Mouse (Mus musculus) CH12.LX (cell line): ENCODE data around the gene Scgb1b30. TPM values are rescaled to one million over a fixed set of nuclear protein-coding genes. Genes with fewer than 3 reads are reported as not detected.
"Not testable (repeated sequence)": the region's sequence is repeated elsewhere in the genome, so short reads cannot be mapped to it uniquely, and the experiment has no call there.

Source experiments
- DNase-seq: peaks from one replicate; pipeline ENCODE4 v3.0.0-alpha.2; 2013; ENCODE audit errors: extremely low read depth
- H3K27ac ChIP-seq: 2 replicates; pipeline ENCODE4 v1.5.1; 2012; ENCODE audit warnings: low read depth, mild to moderate bottlenecking, control low read depth, moderate library complexity; ENCODE audit not compliant: insufficient read depth
- H3K27me3 ChIP-seq: replicated peaks from 2 replicates; pipeline ENCODE3; 2012; ENCODE audit warnings: inconsistent platforms
- H3K36me3 ChIP-seq, 2 experiments: replicated peaks in 1 of 2; 2 replicates each; pipeline versions ENCODE3 to v1.6.1; 2012; ENCODE audit warnings: inconsistent platforms in 1 of 2, low read length in 1 of 2, mild to moderate bottlenecking in 1 of 2, mixed read lengths in 1 of 2, moderate library complexity in 1 of 2; ENCODE audit not compliant: control insufficient read depth in 1 of 2, insufficient read depth in 1 of 2
- H3K4me1 ChIP-seq, 2 experiments: 2 replicates each; pipeline ENCODE4 v1.6.1; 2012; ENCODE audit warnings: inconsistent platforms in 1 of 2, moderate library complexity in 1 of 2; ENCODE audit not compliant: insufficient read depth in 2 of 2, control insufficient read depth in 1 of 2
- H3K4me2 ChIP-seq: 2 replicates; pipeline ENCODE4 v1.6.1; 2012; ENCODE audit warnings: low read depth, mild to moderate bottlenecking, control low read depth; ENCODE audit not compliant: poor library complexity, insufficient read depth, severe bottlenecking
- H3K4me3 ChIP-seq, 3 experiments: fragments of 150-350 bp in 1 of 3; sonication (generic) in 1 of 3; replicated peaks in 1 of 3; 2 replicates each; pipeline versions ENCODE3 to v1.5.1; 2011 to 2012; ENCODE audit warnings: low read depth in 2 of 3, low read length in 2 of 3, mild to moderate bottlenecking in 2 of 3, moderate library complexity in 2 of 3, control low read depth in 1 of 3, improper control_type of control experiment in 1 of 3, inconsistent platforms in 1 of 3, mixed read lengths in 1 of 3; ENCODE audit not compliant: poor library complexity in 1 of 3
- H3K79me2 ChIP-seq: replicated peaks from 2 replicates; pipeline ENCODE4 v1.6.1; 2012; ENCODE audit warnings: mild to moderate bottlenecking, moderate library complexity; ENCODE audit not compliant: control insufficient read depth, poor library complexity, insufficient read depth, severe bottlenecking; ENCODE audit errors: extremely low read depth
- H3K9ac ChIP-seq: 2 replicates; pipeline ENCODE4 v1.6.1; 2012; ENCODE audit warnings: low read depth, mild to moderate bottlenecking, control low read depth, moderate library complexity; ENCODE audit not compliant: insufficient read depth
- H3K9me3 ChIP-seq: replicated peaks from 2 replicates; pipeline ENCODE3; 2012; ENCODE audit warnings: low read length, inconsistent platforms, mixed read lengths
- CHD1 ChIP-seq: IDR thresholded peaks from 2 replicates; pipeline ENCODE4 v1.6.1; 2012; ENCODE audit warnings: low read depth, low read length, improper control_type of control experiment, inconsistent platforms
- CHD2 ChIP-seq: IDR thresholded peaks from 2 replicates; pipeline ENCODE4 v1.6.1; 2011; ENCODE audit warnings: low read length, improper control_type of control experiment
- CTCF ChIP-seq, 2 experiments: IDR thresholded peaks in 1 of 2; conservative IDR thresholded peaks in 1 of 2; 2 replicates each; pipeline ENCODE4 v1.5.1; 2011 to 2012; ENCODE audit warnings: low read depth in 2 of 2, low read length in 2 of 2, improper control_type of control experiment in 1 of 2, inconsistent platforms in 1 of 2, mild to moderate bottlenecking in 1 of 2, moderate library complexity in 1 of 2
- IRF4 ChIP-seq: IDR thresholded peaks from 2 replicates; pipeline ENCODE4 v1.6.1; 2014; ENCODE audit warnings: low read depth, mild to moderate bottlenecking, inconsistent platforms, low read length, improper control_type of control experiment
- JUN ChIP-seq: IDR thresholded peaks from 2 replicates; pipeline ENCODE4 v1.6.1; 2011; ENCODE audit warnings: low read depth, mild to moderate bottlenecking, low read length, improper control_type of control experiment, moderate library complexity; ENCODE audit not compliant: insufficient read depth
- MAX ChIP-seq: IDR thresholded peaks from 2 replicates; pipeline ENCODE4 v1.6.1; 2011; ENCODE audit warnings: low read length, improper control_type of control experiment
- MYC ChIP-seq: IDR thresholded peaks from 2 replicates; pipeline ENCODE4 v1.6.1; 2011; ENCODE audit warnings: low read depth, mild to moderate bottlenecking, improper control_type of control experiment, low read length
- NELFE ChIP-seq: IDR thresholded peaks from 2 replicates; pipeline ENCODE4 v1.6.1; 2011; ENCODE audit warnings: low read depth, low read length, improper control_type of control experiment
- PAX5 ChIP-seq: IDR thresholded peaks from 2 replicates; pipeline ENCODE4 v1.6.1; 2012; ENCODE audit warnings: low read length, inconsistent platforms, mixed read lengths
- POLR2A ChIP-seq: IDR thresholded peaks from 2 replicates; pipeline ENCODE4 v1.6.1; 2011; ENCODE audit warnings: low read depth, mild to moderate bottlenecking, improper control_type of control experiment, low read length
- POLR2AphosphoS2 ChIP-seq: IDR thresholded peaks from 2 replicates; pipeline ENCODE4 v1.6.1; 2011; ENCODE audit warnings: low read depth, low read length, improper control_type of control experiment
- RAD21 ChIP-seq: IDR thresholded peaks from 2 replicates; pipeline ENCODE4 v1.6.1; 2011; ENCODE audit warnings: low read depth, mild to moderate bottlenecking, low read length, improper control_type of control experiment, moderate library complexity
- RCOR1 ChIP-seq: conservative IDR thresholded peaks from 2 replicates; pipeline ENCODE4 v1.6.1; 2012; ENCODE audit warnings: low read depth, mild to moderate bottlenecking, inconsistent platforms, low read length, improper control_type of control experiment
- SIN3A ChIP-seq: IDR thresholded peaks from 2 replicates; pipeline ENCODE4 v1.6.1; 2012; ENCODE audit warnings: low read length, improper control_type of control experiment, inconsistent platforms
- USF2 ChIP-seq: conservative IDR thresholded peaks from 2 replicates; pipeline ENCODE4 v1.6.1; 2011; ENCODE audit warnings: low read depth, low read length, improper control_type of control experiment
- ZKSCAN1 ChIP-seq: IDR thresholded peaks from 2 replicates; pipeline ENCODE4 v1.6.1; 2012; ENCODE audit warnings: low read depth, inconsistent platforms, low read length, improper control_type of control experiment, borderline replicate concordance
- ZMIZ1 ChIP-seq: IDR thresholded peaks from 2 replicates; pipeline ENCODE4 v1.6.1; 2012; ENCODE audit warnings: low read depth, mild to moderate bottlenecking, inconsistent platforms, low read length, improper control_type of control experiment
- ZNF384 ChIP-seq: IDR thresholded peaks from 2 replicates; pipeline ENCODE4 v1.6.1; 2012; ENCODE audit warnings: low read depth, low read length, improper control_type of control experiment, inconsistent platforms
- dilution Hi-C: fragments of 300-500 bp; cut with MboI; formaldehyde crosslinking; loops from 2 replicates; pipeline ENCODE4 v1.14.3; 2020; ENCODE audit warnings: low sequenced_read_pairs; ENCODE audit not compliant: extremely low pct_unique_long_range_greater_than_20kb, extremely low pct_ligation_motif_present
- in situ Hi-C: fragments of 300-500 bp; cut with MboI; formaldehyde crosslinking; loops from 3 replicates; pipeline ENCODE4 v1.14.3; 2019; ENCODE audit warnings: low sequenced_read_pairs, low pct_ligation_motif_present, low pct_unique_long_range_greater_than_20kb, mixed read lengths
- polyA plus RNA-seq: library from polyadenylated mRNA; unstranded; fragments of >175 nt; gene quantifications from 2 replicates; pipeline ENCODE4 v1.2.1, GENCODE M21; 2012; ENCODE audit warnings: low read depth; ENCODE audit not compliant: insufficient read length
- total RNA-seq, 2 experiments: library from RNA; depleted of rRNA; stranded (reverse); fragments of 300-350 nt in 1 of 2; fragments of >200 nt in 1 of 2; gene quantifications; 2 replicates each; pipeline ENCODE4 v1.2.3; 2012 to 2014

Scgb1b30 gene
- total and polyA plus RNA-seq, 3 experiments, result not detected

DNA sequence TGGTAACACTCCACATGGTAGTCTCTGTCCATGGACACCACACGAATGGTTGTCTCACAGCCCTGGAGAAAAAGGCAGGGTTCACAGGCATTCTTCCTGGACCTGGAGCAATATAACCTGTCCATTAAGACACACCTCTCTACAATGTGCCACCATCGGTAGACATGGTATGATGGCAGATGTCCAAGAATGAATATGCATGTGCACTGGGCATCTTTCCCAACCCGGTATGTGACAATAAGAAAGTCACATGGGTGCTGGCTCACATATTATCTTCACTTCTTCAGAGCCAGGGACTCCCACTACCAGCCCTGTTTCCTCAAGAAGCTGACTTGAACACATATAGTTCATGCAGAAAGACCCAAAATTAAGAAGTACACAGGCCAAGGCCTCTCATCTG is 21.4 kb downstream of the Scgb1b30 start:
- H3K9ac ChIP-seq, result no peak overlapping the region
- no peak overlapping the region for H3K4me3 ChIP-seq
- no peak for DNase-seq
- no peaks in the 10 kb centered on the region for H3K9me3 ChIP-seq
- in situ Hi-C loops, result loop anchor here (25.0 kb wide), 1 partner anchor 104 kb away; the partner anchor contains the start of genes Scgb1b27 and Scgb2b27
- dilution Hi-C loops, result no loop called here
- TF ChIP-seq CTCF (conservative IDR thresholded peaks at IDR 0.05 in 1 of 2, IDR thresholded peaks at IDR 0.05 in 1 of 2; ENCODE audit: low read depth in 2 of 2, low read length in 2 of 2), result no peak
- TF ChIP-seq PAX5, result no peak
- no peak for TF ChIP-seq MYC
- TF ChIP-seq ZNF384, result no peak
- TF ChIP-seq POLR2AphosphoS2, result no peak
- no peak for TF ChIP-seq ZKSCAN1
- TF ChIP-seq JUN, result no peak
- TF ChIP-seq ZMIZ1, result no peak
- TF ChIP-seq USF2, result no peak
- no peak for TF ChIP-seq MAX
- TF ChIP-seq SIN3A, result no peak
- TF ChIP-seq CHD2, result no peak
- TF ChIP-seq CHD1, result no peak
- TF ChIP-seq POLR2A, result no peak
- no peak for TF ChIP-seq NELFE
- no peak for TF ChIP-seq IRF4
- no peak for TF ChIP-seq RAD21
- no peak for TF ChIP-seq RCOR1
- no peaks in the 10 kb centered on the region for H3K4me1 ChIP-seq
- no peaks in the 10 kb centered on the region for H3K79me2 ChIP-seq
- H3K36me3 ChIP-seq, result no peaks in the 10 kb centered on the region
- no peak overlapping the region for H3K27ac ChIP-seq
- H3K4me2 ChIP-seq, result no peak overlapping the region
- H3K27me3 ChIP-seq, result peaks cover 32% of the 10 kb centered on the region

DNA sequence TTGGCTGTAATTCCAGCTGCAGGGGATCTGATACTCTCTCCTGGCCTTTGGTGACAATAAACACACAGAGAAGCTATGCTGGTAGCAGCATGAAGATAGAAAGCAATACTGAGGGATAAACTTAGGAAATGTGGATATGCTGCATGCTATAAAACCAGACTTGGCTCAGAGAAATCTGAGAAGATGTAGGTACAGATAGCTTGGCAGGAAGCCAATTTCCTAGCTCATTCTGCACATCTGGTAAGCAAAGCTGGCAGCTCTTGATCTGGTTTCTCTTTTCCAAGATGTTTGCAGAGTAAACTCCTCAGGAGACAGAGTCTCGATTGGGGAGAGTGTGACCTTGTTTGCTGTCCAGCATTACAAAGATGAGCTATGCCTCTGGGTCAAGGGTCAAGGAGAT is 25.4 kb downstream of the Scgb1b30 start:
- H3K79me2 ChIP-seq, H3K9ac ChIP-seq, H3K36me3 ChIP-seq, dilution Hi-C loops, H3K4me2 ChIP-seq, H3K4me1 ChIP-seq, H3K9me3 ChIP-seq, H3K27ac ChIP-seq, H3K4me3 ChIP-seq, DNase-seq: not testable (repeated sequence)
- in situ Hi-C loops, result loop anchor here (25.0 kb wide), 1 partner anchor 108 kb away; the partner anchor contains the start of genes Scgb1b27 and Scgb2b27
- H3K27me3 ChIP-seq, result peaks cover 25% of the 10 kb centered on the region
